Mouse (Mus musculus) cerebellum, adult 18-20 months (tissue): ENCODE measurements around the gene Sub1.

ENCODE experiments used
- DNase-seq, 2 experiments: peaks; one replicate each; pipeline ENCODE4 v3.0.0; 2021

The Sub1 gene

GRCm38 (mm10) chr15:12009712-12010601 lies 13.2 kb upstream of the Sub1 start:
- no peak for DNase-seq

GRCm38 (mm10) chr15:12008894-12009293 lies 12.1 kb upstream of the Sub1 start:
- no peak for DNase-seq

- no peak for DNase-seq
Measured at GRCm38 (mm10) chr15:12007971-12008800, 11.4 kb upstream of the Sub1 start.

GRCm38 (mm10) chr15:12007421-12007820 lies 10.6 kb upstream of the Sub1 start:
- no peak for DNase-seq

- DNase-seq: no peak
Measured at GRCm38 (mm10) chr15:12006169-12006568, 9.4 kb upstream of the Sub1 start.

GRCm38 (mm10) chr15:11995815-11996201 lies 975 bp downstream of the Sub1 start:
- DNase-seq: peak; percentile 95 to 97

GRCm38 (mm10) chr15:11994921-11995814 lies 1.6 kb downstream of the Sub1 start:
- peak; percentile 40 to 58 for DNase-seq

GRCm38 (mm10) chr15:11994006-11994405 lies 2.8 kb downstream of the Sub1 start:
- no peak for DNase-seq

GRCm38 (mm10) chr15:11991552-11992113 lies 5.2 kb downstream of the Sub1 start:
- no peak for DNase-seq

- DNase-seq: no peak
Measured at GRCm38 (mm10) chr15:11988580-11988979, 8.2 kb downstream of the Sub1 start.

GRCm38 (mm10) chr15:11987892-11988291 lies 8.9 kb downstream of the Sub1 start:
- DNase-seq: no peak

- peak in 1 of 2 experiments; percentile 14 for DNase-seq
Measured at GRCm38 (mm10) chr15:11981985-11982384, 14.8 kb downstream of the Sub1 start.

- peak; percentile 13 to 37 for DNase-seq
Measured at GRCm38 (mm10) chr15:11981501-11981900, 15.3 kb downstream of the Sub1 start.

- DNase-seq: no peak
Measured at GRCm38 (mm10) chr15:11978175-11978574, 18.6 kb downstream of the Sub1 start.

GRCm38 (mm10) chr15:11977071-11977470 lies 19.7 kb downstream of the Sub1 start:
- no peak for DNase-seq

- no peak for DNase-seq
Measured at GRCm38 (mm10) chr15:11975836-11976235, 20.9 kb downstream of the Sub1 start.

GRCm38 (mm10) chr15:11971854-11972420 lies 24.8 kb downstream of the Sub1 start:
- peak; percentile 84 to 89 for DNase-seq

- DNase-seq: no peak
Measured at GRCm38 (mm10) chr15:11970621-11971020, 26.2 kb downstream of the Sub1 start.

GRCm38 (mm10) chr15:11968851-11969250 lies 27.9 kb downstream of the Sub1 start:
- no peak for DNase-seq

- DNase-seq: peak; percentile 28 to 42
Measured at GRCm38 (mm10) chr15:11966367-11966766, 30.4 kb downstream of the Sub1 start.

GRCm38 (mm10) chr15:11965201-11965845 lies 31.5 kb downstream of the Sub1 start:
- DNase-seq: no peak
